Mouse (Mus musculus) hindbrain, postnatal 0 days (tissue): Measurements from ENCODE around the gene Dhcr24. TPM values are rescaled to one million over a fixed set of nuclear protein-coding genes. Genes with fewer than 3 reads are reported as not detected.

Experiments
- ATAC-seq: fragments of 200-750 bp; cut with Nextera tagmentation; 2 replicates; pipeline ENCODE4 v1.8.0; 2017; ENCODE audit warnings: mild to moderate bottlenecking, moderate TSS enrichment, moderate library complexity
- DNase-seq: peaks from one replicate; pipeline ENCODE4 v3.0.0-alpha.2; 2015; ENCODE audit warnings: low spot score
- H3K27ac ChIP-seq: fragments of 300-500 bp; sonication (generic); 2 replicates; pipeline ENCODE4 v1.5.1; 2014; ENCODE audit warnings: mild to moderate bottlenecking
- H3K27me3 ChIP-seq: fragments of 300-500 bp; sonication (generic); 2 replicates; pipeline ENCODE4 v1.6.1; 2014; ENCODE audit warnings: low read length, mixed read lengths; ENCODE audit not compliant: insufficient read depth
- H3K36me3 ChIP-seq: fragments of 300-500 bp; sonication (generic); 2 replicates; pipeline ENCODE4 v1.6.1; 2014; ENCODE audit warnings: low read length, mixed read lengths; ENCODE audit not compliant: insufficient read depth
- H3K4me1 ChIP-seq: fragments of 300-500 bp; sonication (generic); 2 replicates; pipeline ENCODE4 v1.6.1; 2014; ENCODE audit warnings: antibody characterized with exemption, low read length, mixed read lengths; ENCODE audit not compliant: insufficient read depth
- H3K4me2 ChIP-seq: fragments of 300-500 bp; sonication (generic); 2 replicates; pipeline ENCODE4 v1.6.1; 2014; ENCODE audit warnings: low read depth, mild to moderate bottlenecking, low read length, moderate library complexity, mixed read lengths
- H3K4me3 ChIP-seq: fragments of 300-500 bp; sonication (generic); 2 replicates; pipeline ENCODE4 v1.5.1; 2014; ENCODE audit warnings: low read length
- H3K9ac ChIP-seq: fragments of 300-500 bp; sonication (generic); replicated peaks from 2 replicates; pipeline ENCODE4 v1.6.1; 2014; ENCODE audit warnings: mild to moderate bottlenecking, low read length, moderate library complexity, mixed read lengths
- H3K9me3 ChIP-seq: fragments of 300-500 bp; sonication (generic); 2 replicates; pipeline ENCODE4 v1.6.1; 2016; ENCODE audit warnings: low read length, mixed read lengths
- CTCF ChIP-seq: IDR thresholded peaks from 2 replicates; pipeline ENCODE4 v1.5.1; 2016; ENCODE audit warnings: antibody characterized with exemption, control low read depth, low read depth
- WGBS: fragments of 180-500 bp; shearing (Covaris S2); extraction: QIAGEN DNeasy Blood & Tissue Kit; methylation state at CpG from one replicate; pipeline ENCODE4 v1.1.7; 2014; 5-methylcytosine and 5-hydroxymethylcytosine counted together
- polyA plus RNA-seq: library from polyadenylated mRNA; unstranded; fragments of >200 nt; fragmentation: Nextera tagmentation; extraction: Ambion mirVana; gene quantifications from 2 replicates; pipeline ENCODE4 v1.2.1, GENCODE M21; 2015
- total RNA-seq: library from RNA; depleted of rRNA; stranded (reverse); fragments of >200 nt; gene quantifications from 2 replicates; pipeline ENCODE4 v1.2.3, GENCODE M21; 2014

The Dhcr24 gene
- total and polyA plus RNA-seq, 2 experiments from 2014 or later: 8.7 to 127 TPM

DNA sequence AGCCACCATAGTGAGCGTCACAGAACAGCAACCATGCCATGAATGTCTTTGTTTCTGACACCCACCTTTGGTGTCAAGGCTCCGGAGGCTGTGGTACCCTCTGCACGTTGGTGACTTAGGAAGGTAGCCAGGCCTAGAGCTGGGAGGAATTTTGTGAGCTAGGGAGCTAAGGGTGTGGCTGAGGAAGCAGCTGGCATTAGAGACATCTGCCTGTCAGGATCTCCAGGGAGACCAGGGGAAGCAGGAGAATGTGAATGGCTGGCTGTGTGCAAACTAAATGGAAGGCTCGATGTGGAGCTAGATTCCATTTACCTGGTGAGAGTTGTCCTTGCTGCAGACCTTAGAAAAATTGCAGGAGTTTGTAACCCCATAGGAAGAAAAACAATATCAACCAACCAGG lies 23.8 kb downstream of the Dhcr24 start:
- Histone ChIP-seq H3K27ac (no peak overlapping the region), H3K4me1 (no peaks in the 10 kb centered on the region), H3K4me2 (no peak overlapping the region), H3K36me3 (peaks cover 56% of the 10 kb centered on the region), H3K4me3 (no peak overlapping the region), H3K9me3 (no peaks in the 10 kb centered on the region), H3K27me3 (no peaks in the 10 kb centered on the region), H3K9ac (no peak overlapping the region)
- WGBS: 79% methylated on average over 4 of the region's 4 CpGs
- no peak for TF ChIP-seq CTCF
- DNase-seq: no peak
- ATAC-seq: no peak

DNA sequence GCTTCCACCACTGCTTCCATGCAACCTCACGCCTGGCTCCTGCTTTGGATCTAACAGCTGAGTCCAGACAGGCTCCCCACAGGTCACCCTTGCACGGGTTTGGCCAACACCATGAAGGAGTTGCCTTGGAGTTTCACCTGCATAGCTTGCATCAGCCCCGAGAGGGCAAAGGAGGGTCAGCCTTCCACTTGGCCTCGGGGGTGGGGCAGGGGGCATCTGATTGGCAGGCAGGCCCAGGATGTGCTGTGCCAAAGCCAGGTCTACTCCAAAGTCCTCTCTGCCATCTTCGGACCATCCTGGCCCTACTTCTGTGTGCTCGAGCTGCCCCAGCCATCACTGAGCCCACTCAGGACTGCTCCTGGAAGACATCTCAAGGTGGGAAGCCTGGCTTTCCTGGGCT lies 26.2 kb downstream of the Dhcr24 start:
- no peak for TF ChIP-seq CTCF
- Histone ChIP-seq H3K9ac (no peak overlapping the region), H3K36me3 (peaks cover 52% of the 10 kb centered on the region), H3K4me2 (no peak overlapping the region), H3K4me3 (no peak overlapping the region), H3K27me3 (no peaks in the 10 kb centered on the region), H3K27ac (no peak overlapping the region), H3K4me1 (no peaks in the 10 kb centered on the region), H3K9me3 (no peaks in the 10 kb centered on the region)
- ATAC-seq: no peak
- WGBS: 91% methylated on average over 6 of the region's 6 CpGs
- DNase-seq: no peak

DNA sequence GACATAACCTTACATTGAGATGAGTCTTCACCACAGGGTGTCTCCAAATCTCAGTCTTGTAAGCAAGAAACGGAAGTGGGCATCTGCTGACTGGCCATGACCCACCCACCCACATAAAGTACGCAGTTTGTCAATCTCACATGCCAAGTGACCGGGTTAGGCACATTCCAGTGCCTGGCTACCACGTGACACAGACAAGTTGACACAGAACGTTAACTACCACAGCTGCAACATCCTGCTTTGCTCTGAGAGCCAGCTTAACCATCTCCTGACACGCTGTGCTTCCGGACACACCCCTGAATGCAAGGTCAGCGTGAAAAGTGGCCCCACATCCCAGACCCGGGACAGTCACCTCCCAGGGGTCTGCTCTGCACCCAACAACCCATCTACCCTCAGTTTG lies 29.3 kb downstream of the Dhcr24 start:
- ATAC-seq (no peak), DNase-seq (no peak)
- Histone ChIP-seq H3K9ac (no peak overlapping the region), H3K27ac (no peak overlapping the region), H3K4me2 (no peak overlapping the region), H3K9me3 (no peaks in the 10 kb centered on the region), H3K36me3 (peaks cover 33% of the 10 kb centered on the region), H3K4me1 (no peaks in the 10 kb centered on the region), H3K4me3 (no peak overlapping the region), H3K27me3 (no peaks in the 10 kb centered on the region)
- no peak for TF ChIP-seq CTCF
- 75% methylated on average over 9 of the region's 9 CpGs for WGBS

DNA sequence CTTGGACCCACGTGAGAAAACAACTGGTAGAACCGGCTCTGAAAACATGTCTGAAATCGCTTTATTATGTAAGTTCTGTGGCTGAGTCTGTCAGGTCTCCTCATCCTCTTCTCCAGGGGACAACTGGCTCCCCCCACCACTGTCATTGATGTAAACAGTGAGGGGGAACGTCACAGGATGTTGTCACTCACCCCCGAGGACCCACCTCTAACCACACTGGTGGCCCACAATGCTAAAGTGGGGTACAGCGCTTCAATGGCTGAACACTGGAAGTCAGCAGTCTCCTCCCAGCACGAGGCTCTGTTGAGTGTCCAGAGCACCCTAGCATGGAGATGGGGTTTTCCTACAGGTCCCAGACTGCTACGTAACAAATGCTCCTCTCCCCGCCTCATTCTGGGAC lies 30.0 kb downstream of the Dhcr24 start:
- TF ChIP-seq CTCF: no peak
- Histone ChIP-seq H3K36me3 (peaks cover 26% of the 10 kb centered on the region), H3K4me1 (no peaks in the 10 kb centered on the region), H3K27ac (no peak overlapping the region), H3K4me2 (no peak overlapping the region), H3K27me3 (no peaks in the 10 kb centered on the region), H3K9ac (no peak overlapping the region), H3K9me3 (no peaks in the 10 kb centered on the region), H3K4me3 (no peak overlapping the region)
- 87% methylated on average over 9 of the region's 9 CpGs for WGBS
- DNase-seq (no peak), ATAC-seq (no peak)

DNA sequence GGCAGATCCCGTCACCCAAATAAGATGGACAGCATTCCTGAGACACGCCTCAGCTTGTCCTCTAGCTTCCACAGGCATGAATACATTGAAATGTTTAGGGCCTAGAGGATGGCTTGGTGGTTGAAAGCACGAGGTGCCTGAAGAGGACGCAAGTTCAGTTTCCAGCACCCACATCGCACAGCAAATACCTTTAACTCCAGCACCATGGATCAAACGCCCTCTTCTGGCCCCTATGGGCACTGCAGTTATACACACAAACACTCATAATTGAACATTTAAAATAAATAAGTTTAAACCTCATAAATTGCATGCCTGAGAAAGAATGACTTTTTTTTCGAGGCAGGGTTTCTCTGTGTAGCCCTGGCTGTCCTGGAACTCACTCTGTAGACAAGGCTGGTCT lies 32.8 kb downstream of the Dhcr24 start:
- DNase-seq (no peak), ATAC-seq (no peak)
- no peak overlapping the region for H3K27ac ChIP-seq
- no peaks in the 10 kb centered on the region for H3K27me3 ChIP-seq
- no peak overlapping the region for H3K4me3 ChIP-seq
- H3K9me3 ChIP-seq: no peaks in the 10 kb centered on the region
- H3K36me3 ChIP-seq: peaks cover under 1% of the 10 kb centered on the region; the same call in 1 of the 2 replicates
- no peak overlapping the region for H3K9ac ChIP-seq
- no peaks in the 10 kb centered on the region for H3K4me1 ChIP-seq
- TF ChIP-seq CTCF: 0 out of 2 replicates have a peak, but pooled peaks have one; percentile 19
- H3K4me2 ChIP-seq: no peak overlapping the region
- 66% methylated on average over 7 of the region's 7 CpGs for WGBS

DNA sequence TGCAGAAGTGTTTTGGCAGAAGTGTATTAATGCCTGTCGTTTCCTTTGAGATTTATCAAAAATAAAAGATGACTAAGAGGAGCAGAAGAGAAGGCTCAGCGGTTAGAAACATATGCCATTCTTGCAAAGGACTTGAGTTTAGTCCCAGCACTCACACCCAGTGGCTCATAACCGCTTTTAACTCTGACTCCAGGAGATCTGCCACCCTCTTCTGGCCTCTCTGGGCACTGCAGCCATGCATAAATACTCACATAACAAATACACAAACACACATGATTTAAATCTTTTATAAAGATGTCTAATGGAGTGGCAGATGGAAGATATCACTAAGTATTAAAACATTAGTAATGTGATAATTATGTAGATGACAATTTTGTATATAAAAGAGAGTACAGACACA lies 35.4 kb downstream of the Dhcr24 start:
- Histone ChIP-seq H3K4me1 (no peaks in the 10 kb centered on the region), H3K4me2 (no peak overlapping the region), H3K9me3 (no peaks in the 10 kb centered on the region), H3K36me3 (no peaks in the 10 kb centered on the region), H3K4me3 (no peak overlapping the region), H3K27ac (no peak overlapping the region), H3K9ac (no peak overlapping the region), H3K27me3 (no peaks in the 10 kb centered on the region)
- 69% methylated on average over 3 of the region's 3 CpGs for WGBS
- ATAC-seq: no peak
- DNase-seq: no peak
- TF ChIP-seq CTCF: peak; percentile 34

DNA sequence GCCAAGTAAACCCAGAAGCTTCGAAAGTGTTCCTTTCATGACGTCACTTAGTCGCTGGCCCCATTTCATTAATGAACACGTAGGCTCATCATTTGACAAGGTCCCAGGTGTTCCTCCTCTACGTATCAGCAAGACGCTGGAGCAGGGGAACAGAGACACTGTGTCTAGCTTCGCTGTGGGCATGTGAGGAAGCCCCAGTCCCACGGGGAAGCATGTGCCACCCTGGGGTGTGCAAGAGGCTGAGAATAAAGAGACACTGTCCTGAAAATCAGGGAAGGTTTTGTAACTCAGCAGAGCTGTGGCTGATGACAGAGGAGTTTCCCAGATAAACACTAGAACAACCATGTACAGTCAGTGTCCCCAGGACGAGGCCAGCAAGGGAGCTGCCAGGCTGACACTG lies 36.2 kb downstream of the Dhcr24 start:
- no peaks in the 10 kb centered on the region for H3K36me3 ChIP-seq
- no peak overlapping the region for H3K9ac ChIP-seq
- no peak overlapping the region for H3K4me3 ChIP-seq
- TF ChIP-seq CTCF: no peak
- H3K4me2 ChIP-seq: no peak overlapping the region
- DNase-seq (no peak), ATAC-seq (peak; percentile 45; the same call in 1 of the 2 replicates)
- WGBS: 69% methylated on average over 9 of the region's 9 CpGs
- H3K4me1 ChIP-seq: no peaks in the 10 kb centered on the region
- no peak overlapping the region for H3K27ac ChIP-seq
- H3K27me3 ChIP-seq: no peaks in the 10 kb centered on the region
- H3K9me3 ChIP-seq: no peaks in the 10 kb centered on the region
